Mouse (Mus musculus) cerebellum, adult 8-10 months (tissue): ENCODE data around the gene Cdc42bpg.
"Not testable (repeated sequence)": the region's sequence is repeated elsewhere in the genome, so short reads cannot be mapped to it uniquely, and the experiment has no call there.

Experiments
- DNase-seq: peaks from one replicate; pipeline ENCODE4 v3.0.0; 2022

Cdc42bpg gene

DNA sequence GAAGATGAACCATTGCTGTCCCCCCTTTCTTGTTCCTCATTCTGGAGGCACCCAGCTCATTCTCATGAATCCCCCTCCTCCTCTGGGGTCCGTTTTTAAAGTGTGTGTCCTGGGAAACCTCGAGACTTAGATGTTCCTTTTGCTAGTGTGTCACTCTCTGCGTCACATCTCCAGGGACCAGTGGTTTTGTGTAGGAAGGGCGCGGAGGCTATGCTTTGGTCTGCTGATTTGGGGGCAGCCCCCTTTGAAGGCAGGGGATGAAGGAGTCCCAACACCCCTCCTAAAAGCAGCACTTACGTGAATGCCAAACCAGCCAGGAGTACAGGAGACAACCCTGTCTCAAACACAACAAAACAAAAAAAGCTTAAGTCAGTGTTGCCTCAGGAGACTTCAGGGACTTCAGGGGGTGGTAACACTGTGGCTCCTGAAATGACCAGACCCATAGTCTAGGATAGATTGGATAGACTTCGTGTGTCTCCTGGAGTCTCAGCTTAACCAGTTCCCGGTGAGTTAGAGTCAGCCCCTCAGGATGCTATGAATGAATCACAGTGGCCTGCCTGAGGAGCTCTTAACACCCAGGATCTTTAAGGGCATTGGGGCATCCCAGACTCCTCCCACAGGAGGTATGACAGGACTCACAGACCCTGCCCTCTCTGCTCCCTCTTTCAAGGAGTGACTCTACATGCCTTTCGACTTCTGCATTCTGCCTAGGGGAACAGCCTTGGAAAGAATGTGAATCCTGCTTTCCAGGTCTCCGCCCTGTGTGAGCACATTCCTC is 28.4 kb upstream of the Cdc42bpg start:
- DNase-seq = peak; percentile 58

DNA sequence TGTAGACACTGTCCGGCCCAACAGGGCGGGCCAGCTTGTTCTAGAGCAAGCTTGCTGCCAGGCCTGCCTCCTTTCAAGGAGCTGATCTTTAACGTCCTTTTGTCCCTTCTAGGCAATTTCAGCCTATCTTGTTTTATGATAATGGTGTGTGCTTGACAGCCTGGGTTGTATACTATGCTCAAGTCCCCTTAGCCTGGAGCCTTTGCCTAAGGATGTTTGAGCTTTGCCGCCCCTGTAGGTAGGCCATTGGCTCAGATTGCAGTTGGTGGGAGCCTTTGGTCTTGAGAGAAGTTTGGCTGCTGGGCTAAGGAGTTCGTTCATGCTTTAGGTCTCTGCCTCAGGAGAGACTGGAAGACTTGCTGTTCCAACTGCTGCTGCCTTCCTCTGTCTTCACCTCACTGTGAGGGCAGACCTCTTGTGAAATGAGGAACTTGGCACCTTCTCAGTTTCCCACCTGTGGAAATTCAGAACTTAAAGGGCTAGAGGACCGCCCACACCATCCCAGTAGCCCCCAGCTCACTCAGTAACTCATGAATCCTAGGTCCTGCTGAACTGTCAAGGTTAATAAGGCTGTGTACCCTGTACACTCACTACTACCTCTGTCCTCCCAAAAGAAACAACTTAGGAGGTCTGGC is 27.7 kb upstream of the Cdc42bpg start:
- DNase-seq = peak; percentile 40

- peak; percentile 25 for DNase-seq
These were observed 26.6 kb upstream of the Cdc42bpg start for GRCm38 (mm10) chr19:6279481-6280144.

DNA sequence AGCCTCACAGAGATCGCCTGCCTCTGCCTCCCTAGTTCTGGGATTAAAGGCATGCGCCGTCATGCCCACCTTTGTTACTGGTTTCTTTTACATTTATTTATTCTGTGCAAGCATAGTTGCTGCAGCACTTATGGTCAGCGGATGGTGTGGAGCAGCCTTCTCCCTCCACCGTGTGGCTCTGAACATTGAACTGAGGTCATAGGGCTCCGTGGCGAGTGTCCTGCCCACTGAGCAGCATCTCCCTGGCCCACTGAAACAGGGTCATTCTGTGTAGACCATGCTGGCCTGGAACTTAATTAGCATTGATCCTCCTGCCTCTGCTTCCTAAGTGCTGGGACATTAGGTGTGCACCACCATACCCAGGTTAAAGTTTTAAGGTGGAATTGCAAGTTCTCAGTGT is 25.7 kb upstream of the Cdc42bpg start:
- DNase-seq = no peak

DNA sequence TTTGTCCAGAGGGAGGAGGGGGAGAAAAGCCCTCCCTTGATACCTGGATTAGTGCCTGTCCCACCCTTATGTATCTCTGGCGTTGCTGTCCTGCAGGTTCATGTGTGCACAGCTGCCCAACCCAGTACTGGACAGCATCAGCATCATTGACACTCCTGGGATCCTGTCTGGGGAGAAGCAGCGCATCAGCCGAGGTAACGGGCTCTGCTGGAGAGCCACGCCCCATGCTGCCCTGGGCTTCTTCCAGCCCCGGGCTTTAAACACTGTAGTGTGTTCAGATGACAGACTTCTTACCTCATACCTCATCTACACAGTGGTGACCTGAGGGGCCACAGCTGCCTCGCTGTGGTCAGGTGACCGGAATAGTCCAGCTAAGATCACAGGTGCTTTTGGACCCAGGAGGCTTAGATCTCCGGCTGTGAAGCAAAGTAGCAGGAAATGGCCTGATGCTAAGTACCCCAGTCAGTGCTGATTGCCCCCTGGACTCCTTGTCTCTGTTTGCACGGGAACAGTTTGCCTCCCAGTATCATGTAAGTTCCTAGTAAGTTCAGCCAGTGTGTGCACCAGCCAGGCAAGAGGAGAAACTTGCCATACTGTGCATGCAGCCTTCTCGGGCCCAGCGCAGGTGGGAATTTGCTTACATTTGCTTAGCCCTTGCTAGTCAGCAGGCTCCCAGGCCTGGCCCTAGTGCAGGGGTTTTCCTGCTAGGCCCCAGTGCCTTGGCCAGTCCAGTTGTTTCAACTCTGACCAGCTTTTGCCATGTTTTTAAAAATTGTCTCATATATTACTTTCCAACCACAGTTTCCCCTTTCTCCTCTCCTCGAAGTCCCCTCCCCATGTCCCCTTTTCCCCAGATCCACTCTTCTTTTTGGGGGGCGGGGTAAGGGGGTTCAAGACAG is 24.9 kb upstream of the Cdc42bpg start:
- no peak for DNase-seq

DNA sequence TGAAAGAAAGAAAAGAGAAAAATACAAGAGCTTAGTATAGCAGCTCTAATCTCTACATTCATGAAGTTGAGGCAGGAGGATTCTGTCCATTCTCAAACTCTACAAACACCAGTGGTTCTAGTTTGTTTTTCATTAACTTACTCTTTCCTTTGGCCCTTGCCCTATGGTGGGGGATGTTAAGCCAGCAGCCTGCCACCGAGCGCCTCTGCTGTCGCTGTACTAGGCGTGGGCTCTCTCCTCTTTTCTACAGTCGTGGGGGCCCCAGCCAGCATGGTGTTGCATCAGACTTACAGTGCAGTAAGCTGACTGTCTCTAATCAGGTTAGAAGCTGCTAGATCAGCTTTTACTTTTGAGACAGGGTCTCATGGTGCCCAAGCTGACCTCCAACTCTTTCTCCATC is 23.3 kb upstream of the Cdc42bpg start:
- no peak for DNase-seq

DNA sequence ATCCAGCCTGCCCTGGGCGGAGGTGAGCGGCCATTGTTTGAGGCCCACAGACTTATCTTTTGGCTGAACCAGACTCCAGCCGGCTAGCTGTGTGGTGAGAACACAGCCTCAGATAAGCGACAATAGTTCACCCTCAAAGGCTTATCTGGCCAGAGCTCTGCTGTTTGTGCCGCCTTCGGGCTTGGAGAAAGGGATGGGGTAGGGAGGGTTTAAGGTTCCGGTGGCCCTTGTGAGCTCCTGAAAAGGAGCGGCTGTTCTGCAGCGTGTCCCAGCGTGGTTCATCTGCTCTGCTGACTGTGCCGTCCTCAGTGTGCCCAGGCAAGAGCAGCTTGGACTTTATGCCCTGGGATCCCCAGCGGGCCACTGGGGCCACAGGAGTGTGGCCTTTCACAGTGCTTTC is 21.8 kb upstream of the Cdc42bpg start:
- no peak for DNase-seq

DNA sequence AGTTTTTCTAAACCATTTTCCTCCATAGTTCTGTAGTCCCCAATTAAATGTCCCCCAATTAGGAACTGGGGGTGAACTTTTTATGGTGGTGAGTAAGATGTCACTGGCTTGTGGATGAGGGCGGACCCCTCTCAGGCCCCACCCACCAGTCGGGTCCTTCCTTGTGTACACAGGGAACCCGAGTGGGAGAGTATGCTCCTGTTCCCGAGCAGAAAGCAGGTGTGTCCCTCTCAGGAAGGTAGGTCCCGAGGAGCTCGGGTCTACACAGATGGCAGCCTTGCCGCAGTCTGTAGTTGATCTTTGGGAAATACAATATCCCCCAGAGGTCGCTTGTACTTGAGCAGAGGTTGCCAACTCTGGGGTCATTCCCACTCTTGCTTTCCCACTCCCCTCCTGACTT is 21.0 kb upstream of the Cdc42bpg start:
- DNase-seq = no peak

GRCm38 (mm10) chr19:6285632-6286433 is 20.4 kb upstream of the Cdc42bpg start:
- DNase-seq = no peak

GRCm38 (mm10) chr19:6286434-6287401 is 19.5 kb upstream of the Cdc42bpg start:
- DNase-seq = no peak

DNA sequence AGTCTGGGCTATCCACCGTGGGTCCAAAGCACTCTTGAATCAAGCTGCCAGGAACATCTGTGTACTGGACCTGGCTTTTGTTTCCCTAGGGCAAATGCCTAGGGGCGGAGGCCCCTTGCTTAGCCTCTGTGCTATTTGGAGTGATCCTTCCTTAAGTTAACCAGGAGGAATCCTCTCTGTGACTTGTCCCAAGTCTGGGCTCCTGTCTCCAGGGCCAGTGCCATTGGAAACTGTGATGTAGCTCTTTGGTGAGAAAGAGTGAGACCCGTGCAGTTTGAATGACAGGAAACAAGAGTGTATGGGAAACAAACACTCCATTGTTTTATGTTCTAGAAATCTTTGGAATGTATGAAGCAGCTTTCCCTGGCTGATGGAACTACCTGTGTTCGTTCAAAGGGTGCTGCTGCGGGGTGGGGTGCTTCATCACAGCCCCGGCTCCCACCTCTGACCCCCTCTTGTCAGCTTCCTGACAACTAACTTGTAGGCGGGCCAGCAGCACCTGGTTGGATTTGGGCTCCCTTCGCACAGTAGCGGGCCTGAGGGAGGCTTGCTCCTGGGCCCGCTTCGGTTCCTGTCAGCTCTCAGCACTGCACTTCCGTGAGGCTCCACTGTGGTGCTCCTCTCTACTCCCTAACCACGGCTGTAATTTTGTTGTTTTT is 17.9 kb upstream of the Cdc42bpg start:
- DNase-seq = no peak

DNA sequence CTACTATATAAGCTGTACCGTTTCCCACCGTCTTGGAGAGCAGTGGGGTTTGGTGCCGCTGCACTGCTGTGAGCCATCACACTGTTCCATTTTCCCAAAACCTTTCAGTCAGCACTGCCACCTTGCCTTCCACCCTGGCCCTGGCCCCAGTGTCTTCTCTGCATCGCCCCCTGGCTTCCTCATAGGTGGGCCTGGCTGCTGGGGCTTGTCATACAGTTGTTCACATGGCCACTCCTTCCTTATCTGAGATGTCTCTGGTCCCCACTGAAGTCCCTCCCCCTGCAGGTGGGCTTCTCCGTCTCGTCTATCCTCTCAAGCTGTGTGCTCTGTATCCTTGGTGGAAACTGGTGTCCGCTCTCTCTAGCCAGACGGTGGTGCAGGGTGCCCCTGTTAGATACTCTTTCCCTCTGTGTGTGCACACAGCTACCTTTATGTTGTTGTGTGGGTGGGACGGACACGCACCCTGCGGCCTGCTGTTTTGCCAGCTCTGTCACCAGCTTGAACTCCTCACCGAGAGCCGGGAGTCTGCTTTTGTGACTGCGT is 16.5 kb upstream of the Cdc42bpg start:
- DNase-seq = no peak

DNA sequence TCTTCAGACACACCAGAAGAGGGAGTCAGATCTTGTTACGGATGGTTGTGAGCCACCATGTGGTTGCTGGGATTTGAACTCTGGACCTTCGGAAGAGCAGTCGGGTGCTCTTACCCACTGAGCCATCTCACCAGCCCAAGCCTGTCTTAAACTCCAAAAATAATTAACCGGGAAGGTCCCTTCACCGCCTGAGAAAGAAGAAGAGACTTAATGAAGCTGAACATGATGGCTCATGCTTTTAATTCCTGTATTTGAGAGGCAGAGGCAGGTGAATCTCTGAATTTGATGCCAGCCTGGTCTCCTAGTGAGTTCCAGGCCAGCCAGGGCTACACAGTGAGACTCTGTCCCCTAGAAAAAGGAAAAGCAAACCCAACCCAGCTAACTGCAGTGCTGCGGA is 15.5 kb upstream of the Cdc42bpg start:
- DNase-seq = not testable (repeated sequence)

GRCm38 (mm10) chr19:6291117-6291781 is 15.0 kb upstream of the Cdc42bpg start:
- DNase-seq = peak; percentile 77

DNA sequence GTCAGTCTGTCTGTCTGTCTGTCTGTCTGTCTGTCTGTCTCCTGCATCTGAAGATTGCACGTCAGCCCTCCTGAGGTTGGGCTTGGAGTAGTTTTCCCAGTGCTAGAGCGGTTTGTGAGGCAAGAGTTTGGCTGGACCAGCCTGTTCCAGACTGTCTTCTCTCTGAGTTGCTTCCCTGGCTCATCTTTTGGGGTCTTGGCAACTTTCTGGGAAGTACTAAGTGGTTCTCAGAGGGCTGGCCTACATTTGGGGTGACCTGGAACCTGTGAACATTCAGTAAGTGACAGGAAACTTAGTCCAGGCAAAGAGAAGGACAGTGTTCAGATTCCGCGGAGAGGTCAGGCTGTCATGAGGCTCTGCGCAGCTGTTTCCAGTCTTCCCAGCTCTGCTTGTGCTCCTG is 14.0 kb upstream of the Cdc42bpg start:
- no peak for DNase-seq

- no peak for DNase-seq
These were observed 12.0 kb upstream of the Cdc42bpg start for GRCm38 (mm10) chr19:6294301-6294700.

DNA sequence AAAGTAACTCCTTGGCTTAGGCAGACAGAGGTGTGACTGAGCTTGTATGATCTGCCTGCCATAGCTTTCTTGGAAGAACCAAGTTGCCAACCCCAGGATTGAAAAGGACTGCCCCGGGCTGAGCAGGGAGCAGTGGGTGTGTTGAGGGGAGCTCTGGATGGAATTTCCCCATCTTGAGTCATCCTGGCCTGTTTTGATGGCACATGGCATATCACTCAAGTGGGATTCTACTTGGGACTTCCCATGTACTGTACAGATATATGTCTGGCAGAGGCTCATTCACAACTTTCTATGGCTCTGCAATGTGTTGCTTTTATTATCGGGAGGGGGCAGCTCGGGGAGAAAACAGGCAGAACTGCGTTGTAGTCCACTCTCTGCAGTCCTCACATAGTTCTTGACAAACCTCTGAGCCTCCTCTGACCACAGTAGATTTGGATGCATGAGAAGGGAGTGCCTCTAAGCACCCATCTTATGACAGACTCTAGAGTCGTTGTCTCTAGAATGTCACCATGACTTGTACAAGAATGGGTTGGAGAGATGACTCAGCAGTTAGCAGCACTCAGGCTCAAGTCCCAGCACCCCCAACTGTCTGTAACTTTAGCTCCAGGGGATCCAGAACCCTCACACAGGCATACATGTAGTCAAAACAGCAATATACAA is 9.6 kb upstream of the Cdc42bpg start:
- no peak for DNase-seq

GRCm38 (mm10) chr19:6297641-6298040 is 8.6 kb upstream of the Cdc42bpg start:
- DNase-seq = peak; percentile 21

GRCm38 (mm10) chr19:6299003-6299402 is 7.3 kb upstream of the Cdc42bpg start:
- no peak for DNase-seq
